Mouse (Mus musculus): Measurements from ENCODE around the gene Apol9b.
"Not testable (repeated sequence)": the region's sequence is repeated elsewhere in the genome, so short reads cannot be mapped to it uniquely, and the experiment has no call there.

Gene Apol9b

GRCm38 (mm10) chr15:77728739-77729138 lies at the start of gene Apol9b:
Gene Apol9b (plus strand): TSS chr15:77729039.
- DNase-seq (ENCODE audit: low read depth, low spot score), result not testable (repeated sequence)

DNA sequence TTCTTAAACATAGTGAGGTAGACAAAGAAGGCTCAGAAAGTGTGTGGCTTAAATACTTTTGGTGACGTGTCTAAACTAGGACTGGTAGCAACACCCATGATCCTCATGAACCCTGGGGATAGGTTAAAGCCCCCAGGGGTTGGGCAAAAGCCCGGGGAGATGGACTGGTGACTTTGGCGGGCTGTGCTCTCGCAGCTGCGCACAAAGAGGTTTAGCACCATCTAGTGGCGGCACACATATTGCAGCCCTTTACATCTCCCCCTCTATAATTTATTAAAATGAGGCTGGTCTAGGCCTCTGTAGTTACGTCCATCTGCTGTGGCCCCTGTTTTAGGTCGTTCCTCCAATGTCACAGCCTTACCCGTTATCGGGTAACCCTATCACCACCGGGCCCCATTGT lies 44.9 kb upstream of the Apol9b start:
- DNase-seq (ENCODE audit: low read depth, low spot score), result peak; percentile 3

DNA sequence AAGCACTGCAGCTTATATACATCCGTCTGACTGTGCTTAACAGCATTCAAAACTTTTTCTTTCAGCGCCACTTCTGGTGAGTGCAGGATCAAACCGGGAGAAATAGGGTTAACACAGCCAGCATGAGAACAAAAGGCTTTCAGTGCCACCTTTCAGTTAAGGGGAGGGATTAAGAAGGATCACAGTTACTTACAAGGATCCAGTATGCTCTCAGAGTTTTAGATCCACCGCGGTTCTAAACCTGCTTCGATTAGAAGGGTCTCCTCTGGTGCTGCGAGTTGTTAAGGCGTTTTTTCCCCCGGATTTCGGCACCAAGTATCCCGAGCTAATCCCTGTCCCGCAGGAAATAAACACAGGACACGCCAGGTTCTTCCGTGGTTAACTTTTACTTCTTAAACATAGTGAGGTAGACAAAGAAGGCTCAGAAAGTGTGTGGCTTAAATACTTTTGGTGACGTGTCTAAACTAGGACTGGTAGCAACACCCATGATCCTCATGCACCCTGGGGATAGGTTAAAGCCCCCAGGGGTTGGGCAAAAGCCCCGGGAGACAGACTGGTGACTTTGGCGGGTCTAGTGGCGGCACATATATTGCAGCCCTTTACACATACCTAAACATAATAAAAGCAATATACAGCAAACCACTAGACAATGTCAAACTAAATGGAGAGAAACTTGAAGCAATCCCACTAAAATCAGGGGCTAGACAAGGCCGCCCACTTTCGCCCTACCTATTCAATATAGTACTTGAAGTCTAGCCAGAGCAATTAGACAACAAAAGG lies 37.1 kb upstream of the Apol9b start:
- DNase-seq (ENCODE audit: low read depth, low spot score), result not testable (repeated sequence)

DNA sequence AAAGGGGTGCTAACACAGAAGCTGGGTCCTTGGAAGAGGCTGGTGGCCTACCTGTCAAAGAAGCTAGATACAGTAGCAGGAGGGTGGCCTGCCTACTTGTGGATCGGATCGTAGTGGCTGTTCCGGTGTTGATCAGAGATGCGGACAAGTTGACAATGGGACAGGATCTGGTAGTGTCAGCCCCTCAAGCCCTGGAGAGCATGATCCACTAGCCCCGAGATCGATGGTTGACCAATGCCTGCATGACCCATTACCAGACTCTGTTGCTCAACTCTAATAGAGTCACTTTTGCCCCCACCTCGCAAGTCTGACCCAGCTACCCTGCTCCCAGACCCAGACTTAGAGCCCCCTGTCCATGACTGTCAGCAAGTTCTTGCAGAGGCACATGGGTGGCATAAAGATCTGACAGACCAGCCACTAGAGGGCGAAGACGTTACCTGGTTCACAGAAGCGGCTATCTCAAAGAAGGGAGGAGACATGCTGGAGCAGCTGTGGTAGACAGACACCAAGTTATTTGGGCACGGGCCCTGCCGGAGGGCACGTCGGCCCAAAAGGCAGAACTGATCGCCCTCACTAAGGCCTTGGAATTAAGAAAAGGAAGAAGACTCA lies 34.0 kb upstream of the Apol9b start:
- peak; percentile 55 for DNase-seq (ENCODE audit: low read depth, low spot score)

DNA sequence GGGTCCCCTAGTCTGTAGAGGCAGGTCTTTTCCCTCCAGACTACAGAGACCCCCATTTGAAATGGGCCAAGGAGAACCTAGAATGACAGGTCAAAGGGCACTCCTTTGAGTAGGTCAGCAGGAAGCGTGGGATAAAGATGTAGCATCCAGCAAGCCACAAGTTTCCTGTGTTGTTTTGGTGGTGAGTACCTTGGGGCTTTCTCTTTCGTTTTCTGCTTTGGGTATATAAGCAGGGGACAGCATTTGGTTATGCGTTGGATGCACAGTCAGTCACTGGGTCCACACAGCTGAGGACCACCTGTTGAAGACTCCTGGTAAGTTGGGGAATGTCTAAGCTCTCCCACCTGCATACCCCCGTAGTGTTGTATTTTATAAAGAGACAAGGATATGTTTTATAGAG lies 30.2 kb upstream of the Apol9b start, which contains the start of gene Apol7e:
Gene Apol7e (plus strand): TSS at position 202 of the 400 bp plus-strand sequence.
- not testable (repeated sequence) for DNase-seq (ENCODE audit: low read depth, low spot score)

DNA sequence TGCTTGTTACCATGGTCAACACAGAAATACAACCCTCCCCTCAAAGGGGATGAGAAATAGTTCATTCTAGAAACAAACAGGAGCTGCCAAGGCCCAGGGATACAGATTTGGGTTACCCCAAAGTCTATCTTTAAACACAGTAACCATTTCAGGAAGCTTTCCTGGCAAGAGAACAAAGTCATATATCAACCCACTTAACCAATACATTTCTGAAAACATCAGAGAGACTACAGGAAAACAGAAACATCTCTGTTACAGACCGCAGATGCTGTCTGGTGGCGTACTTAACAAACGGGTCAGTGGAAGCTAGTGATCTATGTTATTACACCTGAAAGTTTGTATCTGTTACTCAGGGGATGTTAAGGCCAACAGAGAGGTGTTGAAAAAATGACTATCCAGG lies 23.5 kb upstream of the Apol9b start:
- not testable (repeated sequence) for DNase-seq (ENCODE audit: low read depth, low spot score)

DNA sequence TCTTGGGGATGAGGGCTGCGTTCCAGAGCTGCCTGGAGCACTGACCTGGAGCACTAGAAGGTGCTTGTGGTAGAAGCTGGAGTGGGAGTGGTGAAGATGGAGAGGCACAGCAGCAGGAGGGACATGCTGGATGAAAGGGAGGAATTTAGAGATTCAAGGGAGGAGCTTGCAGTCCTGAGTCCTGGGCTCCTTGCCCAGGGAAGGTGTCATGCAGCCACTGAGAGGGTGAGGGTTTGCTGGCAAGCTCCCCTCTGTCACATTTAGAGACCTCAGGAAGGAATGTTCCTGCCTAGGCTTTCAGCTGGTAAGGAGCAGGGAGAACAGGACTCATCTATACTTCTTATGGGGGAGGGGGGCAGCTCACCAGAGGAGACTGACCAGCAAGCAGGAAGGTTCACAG lies 19.9 kb upstream of the Apol9b start:
- not testable (repeated sequence) for DNase-seq (ENCODE audit: low read depth, low spot score)

DNA sequence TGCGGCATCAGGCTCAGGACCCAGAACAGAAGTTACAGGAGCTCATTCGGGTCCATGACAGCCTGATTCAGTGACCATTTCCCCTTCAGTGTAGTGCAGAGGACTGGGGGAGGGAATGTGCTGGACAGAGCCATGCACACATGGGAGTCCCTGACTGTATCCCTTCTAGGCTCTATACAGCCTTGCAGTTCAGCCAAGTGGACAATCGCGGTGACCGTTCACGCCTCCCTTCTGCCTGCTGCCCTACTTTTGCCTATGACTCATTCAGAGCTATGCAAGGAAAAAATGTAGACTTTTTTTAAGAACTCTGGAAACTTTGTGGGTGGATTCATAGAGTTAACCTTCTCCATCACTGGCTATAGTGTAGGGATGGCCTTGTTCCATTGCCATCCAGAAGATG lies 10.6 kb upstream of the Apol9b start:
- DNase-seq (ENCODE audit: low read depth, low spot score), result not testable (repeated sequence)

GRCm38 (mm10) chr15:77721509-77721908 lies 7.3 kb upstream of the Apol9b start:
- not testable (repeated sequence) for DNase-seq (ENCODE audit: low read depth, low spot score)

DNA sequence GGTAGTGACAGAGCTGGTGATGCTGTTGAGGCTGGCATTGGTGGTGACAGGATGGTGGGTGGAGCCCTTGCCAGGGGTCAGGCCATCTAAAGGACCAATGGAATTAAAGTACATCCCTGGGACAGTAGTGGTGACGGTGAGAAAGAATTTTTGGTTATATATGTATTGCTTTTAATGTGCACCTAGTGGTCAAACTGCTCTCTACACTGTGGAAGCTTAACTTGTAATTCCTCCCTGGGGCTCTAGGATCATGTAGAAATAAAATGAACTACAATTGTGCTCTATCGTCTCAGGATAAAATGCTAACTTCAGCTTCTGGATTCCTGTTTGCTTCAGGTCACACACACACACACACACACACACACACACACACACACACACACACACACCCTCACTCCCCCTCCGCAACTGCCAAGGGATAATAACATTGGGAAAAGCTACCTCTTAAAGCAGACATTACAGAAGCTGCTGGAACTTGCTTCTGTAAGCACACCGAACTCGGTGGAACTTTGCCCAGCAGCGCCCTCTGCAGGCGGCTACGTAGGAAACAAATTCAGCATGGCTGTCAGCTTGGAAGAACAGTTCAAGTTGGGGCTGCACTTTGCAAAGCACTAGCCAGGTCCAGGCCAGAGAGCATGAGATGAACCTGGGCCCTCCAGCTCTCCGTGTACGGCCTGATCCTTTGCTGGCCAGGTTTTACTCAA lies 4.5 kb upstream of the Apol9b start:
- not testable (repeated sequence) for DNase-seq (ENCODE audit: low read depth, low spot score)

- peak; percentile 31 for DNase-seq (ENCODE audit: low read depth, low spot score)
Measured at GRCm38 (mm10) chr15:77725393-77726020, 3.3 kb upstream of the Apol9b start.

- peak; percentile 17 for DNase-seq (ENCODE audit: low read depth, low spot score)
Measured at GRCm38 (mm10) chr15:77727139-77727538, 1.7 kb upstream of the Apol9b start.

DNA sequence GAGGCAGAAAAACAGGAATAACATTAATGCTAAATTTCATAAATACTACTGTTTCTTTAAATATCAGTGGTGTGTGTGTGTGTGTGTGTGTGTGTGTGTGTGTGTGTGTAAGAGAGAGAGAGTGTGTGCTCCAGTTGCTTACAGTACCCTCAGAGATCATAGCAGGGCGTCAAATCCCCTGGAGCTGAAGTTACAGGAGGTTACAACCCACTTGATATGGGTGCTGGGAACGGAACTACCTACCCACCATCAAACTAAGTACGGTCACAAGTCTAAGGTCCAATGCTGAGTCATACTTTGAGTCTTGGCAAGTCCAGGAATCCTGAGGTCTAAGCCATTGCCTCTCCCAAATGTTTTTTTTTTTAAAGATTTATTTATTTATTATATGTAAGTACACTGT lies 1.1 kb upstream of the Apol9b start:
- DNase-seq (ENCODE audit: low read depth, low spot score), result not testable (repeated sequence)

GRCm38 (mm10) chr15:77731605-77732004 lies 2.8 kb downstream of the Apol9b start:
- no peak for DNase-seq (ENCODE audit: low read depth, low spot score)

- not testable (repeated sequence) for DNase-seq (ENCODE audit: low read depth, low spot score)
Measured at GRCm38 (mm10) chr15:77732851-77733250, 4.0 kb downstream of the Apol9b start.

DNA sequence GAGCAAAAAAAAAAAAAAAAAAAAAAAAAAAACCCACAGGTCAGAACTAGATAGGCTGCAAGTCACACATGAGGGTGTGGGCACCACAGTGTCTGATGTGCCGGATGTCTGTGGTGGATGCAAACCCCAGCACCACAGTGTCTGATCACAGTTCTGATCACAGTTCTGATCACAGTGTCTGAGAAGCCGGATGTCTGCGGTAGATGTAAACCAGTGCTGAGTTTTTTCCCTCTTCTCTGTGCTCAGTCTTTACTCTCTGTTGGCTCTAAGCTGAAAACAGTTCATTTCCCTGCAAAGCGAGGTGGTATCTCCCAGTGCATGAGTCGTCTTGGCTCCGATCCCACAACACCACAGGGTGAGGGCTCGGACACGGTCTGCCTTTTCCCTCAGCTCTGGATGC lies 4.5 kb downstream of the Apol9b start:
- not testable (repeated sequence) for DNase-seq (ENCODE audit: low read depth, low spot score)

- DNase-seq (ENCODE audit: low read depth, low spot score), result not testable (repeated sequence)
Measured at GRCm38 (mm10) chr15:77733903-77734302, 5.1 kb downstream of the Apol9b start.

- DNase-seq (ENCODE audit: low read depth, low spot score), result no peak
Measured at GRCm38 (mm10) chr15:77740511-77741297, 11.9 kb downstream of the Apol9b start.

- DNase-seq (ENCODE audit: low read depth, low spot score), result not testable (repeated sequence)
Measured at GRCm38 (mm10) chr15:77741556-77741955, 12.7 kb downstream of the Apol9b start.

- no peak for DNase-seq (ENCODE audit: low read depth, low spot score)
Measured at GRCm38 (mm10) chr15:77744632-77745031, 15.8 kb downstream of the Apol9b start.

DNA sequence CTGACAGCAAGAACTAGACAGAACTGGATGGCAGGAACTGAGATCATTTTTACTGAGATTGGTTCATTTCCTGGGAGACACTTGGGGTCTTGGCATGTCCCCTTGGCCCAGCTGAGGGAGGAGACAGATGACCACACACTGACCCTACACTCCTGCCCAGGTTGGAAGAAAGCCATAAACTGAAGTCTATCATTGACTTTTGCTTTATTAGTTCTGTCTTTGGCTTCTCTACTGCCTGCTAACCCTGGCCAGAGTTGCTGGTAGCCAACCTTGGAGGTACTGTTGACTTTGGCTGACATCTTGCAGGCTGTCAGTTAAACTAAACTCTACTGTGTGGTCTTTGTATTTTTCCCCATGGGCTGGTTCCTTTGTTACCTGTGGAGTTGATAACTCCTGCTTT lies 16.2 kb downstream of the Apol9b start:
- no peak for DNase-seq (ENCODE audit: low read depth, low spot score)

Measured in brain, adult 2 months (tissue).